Mouse (Mus musculus): ENCODE data around the gene Trp53i13. TPM values are rescaled to one million over a fixed set of nuclear protein-coding genes. Genes with fewer than 3 reads are reported as not detected.
A peak's percentile ranks its signal among the peaks of the same experiment; 100 is the strongest.

Trp53i13 gene
- total RNA-seq, 1 experiment: 18.4 TPM

DNA sequence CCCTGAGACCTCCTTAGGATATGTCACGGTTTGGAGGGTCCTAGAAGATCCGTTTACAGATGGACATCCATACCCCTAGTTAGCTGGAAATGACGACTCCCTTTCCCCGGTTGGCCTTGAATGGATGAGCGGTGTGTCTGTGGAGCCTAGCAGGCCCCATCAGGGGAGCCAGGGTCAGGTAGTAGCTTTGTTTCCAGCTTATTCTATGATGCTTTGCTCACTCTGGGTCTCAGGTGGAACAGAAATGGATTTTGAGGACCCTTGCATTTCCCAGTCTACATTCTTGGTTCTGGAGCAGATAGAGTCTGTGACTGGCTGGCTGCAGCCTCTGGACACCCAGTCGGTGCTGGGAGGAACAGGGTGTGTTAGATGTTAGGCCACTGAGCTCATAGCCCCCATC is 21.0 kb downstream of the Trp53i13 start:
- no peak for TF ChIP-seq MAFK (IDR thresholded peaks at IDR 0.05; ENCODE audit: insufficient read depth, low read depth, low read length)
- TF ChIP-seq HCFC1 (IDR thresholded peaks at IDR 0.05; ENCODE audit: borderline replicate concordance, insufficient read depth, low read length): no peak
- TF ChIP-seq ZC3H11A (IDR thresholded peaks at IDR 0.05; ENCODE audit: borderline replicate concordance, low read depth, low read length): no peak
- TF ChIP-seq ZNF384 (IDR thresholded peaks at IDR 0.05; ENCODE audit: low read depth, low read length): no peak
- no peak for TF ChIP-seq CHD2 (IDR thresholded peaks at IDR 0.05; ENCODE audit: low read depth, low read length)
- no peak for DNase-seq (ENCODE audit: low read depth, low spot score)
- no peak overlapping the region for H3K27ac ChIP-seq (ENCODE audit: insufficient read depth, low read depth, low read length, poor library complexity, severe bottlenecking)
- in situ Hi-C loops (cut with MboI; ENCODE audit: low sequenced_read_pairs in 2 of 2, unreplicated experiment in 2 of 2): no loop called here
- peaks cover 7% of the 10 kb centered on the region; the same call in 1 of the 2 replicates for H3K36me3 ChIP-seq (ENCODE audit: control insufficient read depth, insufficient read depth, low read length, poor library complexity, severe bottlenecking)
- peak overlapping the region; percentile 86; the same call in 1 of the 2 replicates for H3K9ac ChIP-seq (ENCODE audit: insufficient read depth, low read depth, low read length, poor library complexity, severe bottlenecking)
- no peaks in the 10 kb centered on the region for H3K9me3 ChIP-seq (ENCODE audit: control insufficient read depth, insufficient read depth, low read depth, low read length)
- peak overlapping the region; percentile 76 to 94; a peak in 3 of 4 replicates for H3K4me3 ChIP-seq (ENCODE audit: insufficient read depth in 1 of 2, low read depth in 1 of 2, low read length in 2 of 2, poor library complexity in 1 of 2, severe bottlenecking in 1 of 2)
- H3K4me1 ChIP-seq (ENCODE audit: control insufficient read depth in 2 of 2, insufficient read depth in 2 of 2, low read length in 2 of 2, poor library complexity in 1 of 2): peaks cover 18 to 36% of the 10 kb centered on the region in 2 experiments

GRCm38 (mm10) chr11:77494344-77494676 is 21.5 kb downstream of the Trp53i13 start:
- Histone ChIP-seq H3K9ac (ENCODE audit: insufficient read depth, low read depth, low read length, poor library complexity, severe bottlenecking) (peak overlapping the region; percentile 86), H3K27ac (ENCODE audit: insufficient read depth, low read depth, low read length, poor library complexity, severe bottlenecking) (no peak overlapping the region), H3K4me1 (ENCODE audit: control insufficient read depth in 2 of 2, insufficient read depth in 2 of 2, low read length in 2 of 2, poor library complexity in 1 of 2) (peaks cover 18 to 34% of the 10 kb centered on the region in 2 experiments), H3K9me3 (ENCODE audit: control insufficient read depth, insufficient read depth, low read depth, low read length) (no peaks in the 10 kb centered on the region), H3K4me3 (ENCODE audit: insufficient read depth in 1 of 2, low read depth in 1 of 2, low read length in 2 of 2, poor library complexity in 1 of 2, severe bottlenecking in 1 of 2) (peak overlapping the region; percentile 76 to 94), H3K36me3 (ENCODE audit: control insufficient read depth, insufficient read depth, low read length, poor library complexity, severe bottlenecking) (peaks cover 2% of the 10 kb centered on the region; the same call in 1 of the 2 replicates)
- in situ Hi-C loops (cut with MboI; ENCODE audit: low sequenced_read_pairs in 2 of 2, unreplicated experiment in 2 of 2): no loop called here
- TF ChIP-seq HCFC1 (IDR thresholded peaks at IDR 0.05; ENCODE audit: borderline replicate concordance, insufficient read depth, low read length): no peak
- TF ChIP-seq ZNF384 (IDR thresholded peaks at IDR 0.05; ENCODE audit: low read depth, low read length): no peak
- TF ChIP-seq CHD2 (IDR thresholded peaks at IDR 0.05; ENCODE audit: low read depth, low read length): no peak
- TF ChIP-seq MAFK (IDR thresholded peaks at IDR 0.05; ENCODE audit: insufficient read depth, low read depth, low read length): no peak
- TF ChIP-seq ZC3H11A (IDR thresholded peaks at IDR 0.05; ENCODE audit: borderline replicate concordance, low read depth, low read length): no peak
- DNase-seq (ENCODE audit: low read depth, low spot score): no peak

GRCm38 (mm10) chr11:77493512-77494343 is 22.1 kb downstream of the Trp53i13 start, which contains the start of gene Git1:
Git1 (plus strand) TSS chr11:77493562.
- in situ Hi-C loops (cut with MboI; ENCODE audit: low sequenced_read_pairs in 2 of 2, unreplicated experiment in 2 of 2): no loop called here

DNA sequence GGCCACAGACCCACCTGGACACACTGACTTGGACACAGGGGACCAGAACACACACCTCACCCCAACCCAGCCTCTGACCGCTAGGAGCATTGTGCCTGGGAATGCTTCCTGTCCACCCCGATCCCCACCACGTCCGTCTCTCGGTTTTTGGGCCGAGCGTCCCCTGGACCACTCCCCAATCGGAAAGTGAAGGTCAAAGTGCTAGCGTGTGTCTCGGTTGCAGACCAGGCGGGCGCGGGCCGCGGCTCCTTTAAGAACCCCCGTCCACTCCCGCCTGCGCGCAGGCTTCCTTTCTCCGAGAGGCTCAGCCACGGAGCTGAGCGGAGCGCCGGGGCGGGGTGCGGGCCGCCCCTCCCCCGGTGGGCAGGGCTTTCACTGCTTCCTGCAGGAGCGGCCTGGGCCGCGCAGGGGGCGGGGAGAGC is 22.9 kb downstream of the Trp53i13 start:
- Histone ChIP-seq H3K4me3 (ENCODE audit: insufficient read depth in 1 of 2, low read depth in 1 of 2, low read length in 2 of 2, poor library complexity in 1 of 2, severe bottlenecking in 1 of 2) (peak overlapping the region; percentile 94 to 98), H3K9me3 (ENCODE audit: control insufficient read depth, insufficient read depth, low read depth, low read length) (no peaks in the 10 kb centered on the region), H3K27ac (ENCODE audit: insufficient read depth, low read depth, low read length, poor library complexity, severe bottlenecking) (no peak overlapping the region; the same call in 1 of the 2 replicates), H3K36me3 (ENCODE audit: control insufficient read depth, insufficient read depth, low read length, poor library complexity, severe bottlenecking) (no peaks in the 10 kb centered on the region), H3K9ac (ENCODE audit: insufficient read depth, low read depth, low read length, poor library complexity, severe bottlenecking) (peak overlapping the region; percentile 62), H3K4me1 (ENCODE audit: control insufficient read depth in 2 of 2, insufficient read depth in 2 of 2, low read length in 2 of 2, poor library complexity in 1 of 2) (peaks cover 15 to 27% of the 10 kb centered on the region in 2 experiments)
- peak; percentile 78 for DNase-seq (ENCODE audit: low read depth, low spot score)
- TF ChIP-seq MAFK (IDR thresholded peaks at IDR 0.05; ENCODE audit: insufficient read depth, low read depth, low read length) (no peak), HCFC1 (IDR thresholded peaks at IDR 0.05; ENCODE audit: borderline replicate concordance, insufficient read depth, low read length) (0 out of 2 replicates have a peak, but pooled peaks have one; percentile 33)
- in situ Hi-C loops (cut with MboI; ENCODE audit: low sequenced_read_pairs in 2 of 2, unreplicated experiment in 2 of 2): no loop called here

More at GRCm38 (mm10) chr11:77493512-77494343, 22.1 kb downstream of the Trp53i13 start, which contains the start of gene Git1:
- peak within 1 kb of the TSS; percentile 94 to 98 for H3K4me3 ChIP-seq (ENCODE audit: insufficient read depth in 1 of 2, low read depth in 1 of 2, low read length in 2 of 2, poor library complexity in 1 of 2, severe bottlenecking in 1 of 2)
- peak within 1 kb of the TSS; percentile 57; the same call in 1 of the 2 replicates for H3K27ac ChIP-seq (ENCODE audit: insufficient read depth, low read depth, low read length, poor library complexity, severe bottlenecking)
- DNase-seq (ENCODE audit: low read depth, low spot score): no peak
- H3K36me3 ChIP-seq (ENCODE audit: control insufficient read depth, insufficient read depth, low read length, poor library complexity, severe bottlenecking): no peaks in the 10 kb centered on the region
- H3K4me1 ChIP-seq (ENCODE audit: control insufficient read depth in 2 of 2, insufficient read depth in 2 of 2, low read length in 2 of 2, poor library complexity in 1 of 2): peaks cover 18 to 32% of the 10 kb centered on the region in 2 experiments
- TF ChIP-seq ZNF384 (IDR thresholded peaks at IDR 0.05; ENCODE audit: low read depth, low read length): no peak
- TF ChIP-seq CHD2 (IDR thresholded peaks at IDR 0.05; ENCODE audit: low read depth, low read length): no peak
- no peak for TF ChIP-seq HCFC1 (IDR thresholded peaks at IDR 0.05; ENCODE audit: borderline replicate concordance, insufficient read depth, low read length)
- TF ChIP-seq MAFK (IDR thresholded peaks at IDR 0.05; ENCODE audit: insufficient read depth, low read depth, low read length): no peak
- no peak for TF ChIP-seq ZC3H11A (IDR thresholded peaks at IDR 0.05; ENCODE audit: borderline replicate concordance, low read depth, low read length)
- peak within 1 kb of the TSS; percentile 86 for H3K9ac ChIP-seq (ENCODE audit: insufficient read depth, low read depth, low read length, poor library complexity, severe bottlenecking)
- no peaks in the 10 kb centered on the region for H3K9me3 ChIP-seq (ENCODE audit: control insufficient read depth, insufficient read depth, low read depth, low read length)
